Mouse (Mus musculus) thymus, adult 2 months (tissue): ENCODE results near the gene Cox17.

Experiments used
- CTCF ChIP-seq: fragments of 200-500 bp; IDR thresholded peaks from 2 replicates; pipeline ENCODE4 v1.5.1; 2012; ENCODE audit warnings: mild to moderate bottlenecking, control low read depth, low read length, moderate library complexity, borderline replicate concordance; ENCODE audit not compliant: control insufficient read depth, poor library complexity, insufficient read depth; ENCODE audit errors: extremely low read depth
- POLR2A ChIP-seq: fragments of 200-500 bp; IDR thresholded peaks from 2 replicates; pipeline ENCODE4 v1.6.1; 2012; ENCODE audit warnings: mild to moderate bottlenecking, low read length, control low read depth, moderate library complexity; ENCODE audit not compliant: control insufficient read depth, poor library complexity, insufficient read depth; ENCODE audit errors: extremely low read depth

DNA sequence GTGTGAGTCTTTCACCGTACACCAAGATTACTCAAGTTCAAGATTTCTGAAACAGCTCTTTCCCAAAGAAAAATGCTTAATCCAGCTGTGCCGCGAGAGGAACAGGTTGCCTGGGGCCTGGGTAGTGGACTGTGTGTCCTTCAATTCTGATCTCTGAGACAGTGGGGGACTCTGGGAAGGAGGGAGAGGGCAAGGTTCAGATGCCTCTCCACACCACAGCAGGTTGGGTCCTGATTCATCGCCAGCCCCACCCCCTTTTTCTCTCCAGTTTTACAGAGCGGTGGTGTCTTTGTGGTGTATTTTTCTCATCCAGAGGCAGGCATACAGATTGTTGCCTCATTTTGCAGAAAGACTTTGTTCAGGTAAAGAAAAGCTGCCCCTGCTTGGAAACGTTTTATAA lies 51.5 kb downstream of the Cox17 start:
- no peak for TF ChIP-seq CTCF
- TF ChIP-seq POLR2A: no peak
